8 mouse cellular contexts compared by ENCODE assay signal in genomic region chr3:75517631-75518250, GRCm38 (mm10). TPM values are rescaled to one million over a fixed set of nuclear protein-coding genes. Genes with fewer than 3 reads are reported as not detected.
DNase-seq lines count a peak whose midpoint lies in the region; ATAC-seq and TF ChIP-seq lines count a peak whose summit lies in the region.

No protein-coding gene starts in this region.

- no peaks in the 10 kb centered on the region for H3K4me1 ChIP-seq in forebrain, embryonic 11.5 days (replicated peaks; ENCODE audit: control insufficient read depth, insufficient read depth, low read length)
- H3K4me1 ChIP-seq in forebrain, embryonic 15.5 days: 0 out of 2 replicates have a peak, but pooled peaks cover 6% of the 10 kb centered on the region
- no peaks in the 10 kb centered on the region for H3K4me1 ChIP-seq in lung, embryonic 14.5 days (ENCODE audit: insufficient read depth)

- peak; percentile 62 for ATAC-seq in forebrain, embryonic 11.5 days (replicated peaks; ENCODE audit: low FRiP score)
- no peak for ATAC-seq in forebrain, embryonic 15.5 days (replicated peaks)
- ATAC-seq in lung, embryonic 14.5 days (ENCODE audit: insufficient read depth): no peak

- DNase-seq in forebrain, embryonic 11.5 days (ENCODE audit: low spot score): peak; percentile 58
- DNase-seq in CD8-positive naive resting alpha-beta T cell, adult 2 months (ENCODE audit: low read depth in 2 of 2, low spot score in 2 of 2): peak; percentile 31 to 60
- DNase-seq in cerebellum, adult 9-10 months: peak; percentile 12
- DNase-seq in gastrocnemius, postnatal 14 days: peak; percentile 23
- peak; percentile 22 to 73 for DNase-seq in layer of hippocampus, adult 2 months (ENCODE audit: low spot score in 2 of 2)
- DNase-seq in lung, embryonic 14.5 days: peak; percentile 65
- DNase-seq in spleen, postnatal 10 days (ENCODE audit: low spot score in 2 of 2): peak; percentile 30 to 78

- intact Hi-C loops in gastrocnemius, postnatal 14 days (cut with DNase I; ENCODE audit: low total_unique reads): no loop called here

- 73% methylated on average over 7 of the region's 7 CpGs for WGBS in forebrain, embryonic 11.5 days
- 78% methylated on average over 7 of the region's 7 CpGs for WGBS in forebrain, embryonic 15.5 days
- 79% methylated on average over 7 of the region's 7 CpGs for WGBS in lung, embryonic 14.5 days

- H3K27ac ChIP-seq in forebrain, embryonic 11.5 days (ENCODE audit: low read depth, low read length): no peak overlapping the region
- no peak overlapping the region for H3K27ac ChIP-seq in forebrain, embryonic 15.5 days (replicated peaks)
- no peak overlapping the region for H3K27ac ChIP-seq in layer of hippocampus, adult 2 months
- H3K27ac ChIP-seq in lung, embryonic 14.5 days (ENCODE audit: low read depth): no peak overlapping the region

- peak; percentile 92 for TF ChIP-seq CTCF in layer of hippocampus, adult 2 months (conservative IDR thresholded peaks at IDR 0.05)
- TF ChIP-seq CTCF in lung, embryonic 14.5 days (IDR thresholded peaks at IDR 0.05; ENCODE audit: low read depth): peak; percentile 55

- H3K9me3 ChIP-seq in forebrain, embryonic 11.5 days (ENCODE audit: control insufficient read depth, low read length): no peaks in the 10 kb centered on the region
- H3K9me3 ChIP-seq in forebrain, embryonic 15.5 days: no peaks in the 10 kb centered on the region
- no peaks in the 10 kb centered on the region for H3K9me3 ChIP-seq in lung, embryonic 14.5 days (ENCODE audit: low read depth, low read length)

- no peak overlapping the region for H3K4me2 ChIP-seq in forebrain, embryonic 11.5 days (ENCODE audit: low read depth, low read length, severe bottlenecking)
- no peak overlapping the region for H3K4me2 ChIP-seq in forebrain, embryonic 15.5 days (replicated peaks)
- no peak overlapping the region for H3K4me2 ChIP-seq in lung, embryonic 14.5 days

- H3K9ac ChIP-seq in forebrain, embryonic 11.5 days (ENCODE audit: low read length): no peak overlapping the region
- H3K9ac ChIP-seq in forebrain, embryonic 15.5 days (replicated peaks): no peak overlapping the region
- no peak overlapping the region for H3K9ac ChIP-seq in lung, embryonic 14.5 days

- H3K36me3 ChIP-seq in forebrain, embryonic 11.5 days (ENCODE audit: control insufficient read depth, insufficient read depth, low read length): no peaks in the 10 kb centered on the region
- H3K36me3 ChIP-seq in forebrain, embryonic 15.5 days: peaks cover 19% of the 10 kb centered on the region
- H3K36me3 ChIP-seq in lung, embryonic 14.5 days (ENCODE audit: insufficient read depth): peaks cover 18% of the 10 kb centered on the region; the same call in 1 of the 2 replicates

- H3K4me3 ChIP-seq in forebrain, embryonic 11.5 days (ENCODE audit: low read depth, low read length): no peak overlapping the region
- H3K4me3 ChIP-seq in forebrain, embryonic 15.5 days: no peak overlapping the region
- no peak overlapping the region for H3K4me3 ChIP-seq in layer of hippocampus, adult 2 months
- no peak overlapping the region for H3K4me3 ChIP-seq in lung, embryonic 14.5 days (ENCODE audit: low read depth, low read length)

- no peaks in the 10 kb centered on the region for H3K27me3 ChIP-seq in forebrain, embryonic 11.5 days (ENCODE audit: control insufficient read depth, insufficient read depth, low read length)
- H3K27me3 ChIP-seq in forebrain, embryonic 15.5 days: no peaks in the 10 kb centered on the region
- no peaks in the 10 kb centered on the region for H3K27me3 ChIP-seq in lung, embryonic 14.5 days (ENCODE audit: insufficient read depth, low read length)

RNA-seq across cellular contexts. Expression of gene Wdr49, which starts 35.8 kb away (rescaled TPM):
- not detected in 2 replicates for polyA plus RNA-seq in forebrain, embryonic 11.5 days (2014; fragmentation: Nextera tagmentation; extraction: Ambion mirVana)
- polyA plus RNA-seq in forebrain, embryonic 15.5 days (2015; fragmentation: Nextera tagmentation; extraction: Ambion mirVana): not detected in 2 replicates
- not detected for total RNA-seq in gastrocnemius, postnatal 14 days (2021)
- 1 to 10 TPM; 1.1 to 1.4 TPM for total RNA-seq in layer of hippocampus, adult 2 months (2021)
- polyA plus RNA-seq in lung, embryonic 14.5 days (2014; fragmentation: Nextera tagmentation; extraction: Ambion mirVana): not detected in 2 replicates

RNA-seq across cellular contexts. Expression of gene Pdcd10, which starts 38.9 kb away (rescaled TPM):
- polyA plus RNA-seq in forebrain, embryonic 11.5 days (2014; fragmentation: Nextera tagmentation; extraction: Ambion mirVana): 86.4 and 103 TPM in 2 replicates
- polyA plus RNA-seq in forebrain, embryonic 15.5 days (2015; fragmentation: Nextera tagmentation; extraction: Ambion mirVana): 75.1 and 82.6 TPM in 2 replicates
- 10 to 100 TPM; 17.5 to 21.9 TPM for total RNA-seq in gastrocnemius, postnatal 14 days (2021)
- 10 to 100 TPM; 58.3 to 62.9 TPM for total RNA-seq in layer of hippocampus, adult 2 months (2021)
- polyA plus RNA-seq in lung, embryonic 14.5 days (2014; fragmentation: Nextera tagmentation; extraction: Ambion mirVana): 93.8 and 103 TPM in 2 replicates

RNA-seq across cellular contexts. Expression of gene Serpini1, which starts 39.6 kb away (rescaled TPM):
- polyA plus RNA-seq in forebrain, embryonic 11.5 days (2014; fragmentation: Nextera tagmentation; extraction: Ambion mirVana): 21.0 and 22.3 TPM in 2 replicates
- 120 and 123 TPM in 2 replicates for polyA plus RNA-seq in forebrain, embryonic 15.5 days (2015; fragmentation: Nextera tagmentation; extraction: Ambion mirVana)
- total RNA-seq in gastrocnemius, postnatal 14 days (2021): under 1 TPM; 0.42 to 0.53 TPM
- total RNA-seq in layer of hippocampus, adult 2 months (2021): 100 to 1,000 TPM; 182 to 189 TPM
- polyA plus RNA-seq in lung, embryonic 14.5 days (2014; fragmentation: Nextera tagmentation; extraction: Ambion mirVana): 1.1 and 1.6 TPM in 2 replicates

Comparison
In these comparisons a context has a peak if more than half of its experiments do, and no peak if none do; other contexts are left out.
1. DNase-seq: peak in every context shown above with its lines; median percentile 65 in lung, embryonic 14.5 days; 58 in forebrain, embryonic 11.5 days; 54 in spleen, postnatal 10 days; 48 in layer of hippocampus, adult 2 months; 46 in CD8-positive naive resting alpha-beta T cell, adult 2 months; 23 in gastrocnemius, postnatal 14 days; 12 in cerebellum, adult 9-10 months.